Mouse (Mus musculus): Measurements from ENCODE around the gene Rhebl1. TPM values are rescaled to one million over a fixed set of nuclear protein-coding genes. Genes with fewer than 3 reads are reported as not detected.

Gene Rhebl1
- total RNA-seq, 2 experiments from 2014 or later: 8.5 TPM

- no peak for TF ChIP-seq CTCF (conservative IDR thresholded peaks at IDR 0.05)
- DNase-seq (ENCODE audit: low spot score in 2 of 2): no peak
- H3K27ac ChIP-seq: peak overlapping the region; percentile 91
- H3K4me3 ChIP-seq: peak overlapping the region; percentile 98
These were observed 62.7 kb downstream of the Rhebl1 start for GRCm38 (mm10) chr15:98831684-98832035.

- peak within 1 kb of the TSS; percentile 98 for H3K4me3 ChIP-seq
- TF ChIP-seq CTCF (conservative IDR thresholded peaks at IDR 0.05): peak; percentile 86
- peak; percentile 96 to 97 for DNase-seq (ENCODE audit: low spot score in 2 of 2)
These were observed 63.3 kb downstream of the Rhebl1 start, which contains the start of gene Prkag1 for GRCm38 (mm10) chr15:98830736-98831683. Gene Prkag1 (minus strand): TSS chr15:98831521.

More at GRCm38 (mm10) chr15:98830736-98831683, 63.3 kb downstream of the Rhebl1 start, which contains the start of gene Prkag1:
- H3K27ac ChIP-seq: peak within 1 kb of the TSS; percentile 91

Other genes with a start within 250 kb of the Rhebl1 start
- 10 to 100 TPM; 79.7 to 87.4 TPM for gene Ddx23, start 231.6 kb downstream of the Rhebl1 start, total RNA-seq (2021)
- gene Rnd1, start 217.1 kb downstream of the Rhebl1 start, total RNA-seq (2021): 1 to 10 TPM; 6.4 to 6.9 TPM
- 1 to 10 TPM; 6.7 to 9.5 TPM for gene Ccdc65, start 186.3 kb downstream of the Rhebl1 start, total RNA-seq (2021)
- gene Fkbp11, start 166.3 kb downstream of the Rhebl1 start, total RNA-seq (2021): 1 to 10 TPM in 1 of 2 experiments, under 1 TPM in 1; 0.66 to 1.3 TPM
- gene Arf3, start 131.3 kb downstream of the Rhebl1 start, total RNA-seq (2021): 100 to 1,000 TPM; 820 to 852 TPM
- under 1 TPM; 0.15 to 0.38 TPM for gene Wnt10b, start 116.4 kb downstream of the Rhebl1 start, total RNA-seq (2021)
- not detected for gene Wnt1, start 104.7 kb downstream of the Rhebl1 start, total RNA-seq (2021)
- 1,000 to 10,000 TPM; 1,636 to 1,683 TPM for gene Ddn, start 85.0 kb downstream of the Rhebl1 start, total RNA-seq (2021)
- gene Prkag1, start 63.0 kb downstream of the Rhebl1 start, total RNA-seq (2021): 10 to 100 TPM; 50.3 to 51.9 TPM
- gene Kmt2d, start 23.3 kb downstream of the Rhebl1 start, total RNA-seq (2021): 100 to 1,000 TPM in 1 of 2 experiments, 10 to 100 TPM in 1; 89.3 to 106 TPM
- gene Dhh, start 4.0 kb upstream of the Rhebl1 start, total RNA-seq (2021): under 1 TPM; 0.10 to 0.12 TPM
- 10 to 100 TPM; 17.0 to 20.6 TPM for gene Lmbr1l, start 23.7 kb upstream of the Rhebl1 start, total RNA-seq (2021)
- 100 to 1,000 TPM; 466 to 491 TPM for gene Tuba1b, start 40.0 kb upstream of the Rhebl1 start, total RNA-seq (2021)
- not detected for gene Gm49450, start 59.0 kb upstream of the Rhebl1 start, total RNA-seq (2021)
- 100 to 1,000 TPM; 768 to 781 TPM for gene Tuba1a, start 59.2 kb upstream of the Rhebl1 start, total RNA-seq (2021)
- gene Tuba1c, start 135.4 kb upstream of the Rhebl1 start, total RNA-seq (2021): 10 to 100 TPM; 49.6 to 51.1 TPM
- gene Prph, start 160.6 kb upstream of the Rhebl1 start, total RNA-seq (2021): under 1 TPM; 0.67 to 0.83 TPM
- under 1 TPM; 0.36 to 0.64 TPM for gene Troap, start 180.0 kb upstream of the Rhebl1 start, total RNA-seq (2021)
- not detected for gene C1ql4, start 193.3 kb upstream of the Rhebl1 start, total RNA-seq (2021)
- under 1 TPM in 1 of 2 experiments, not detected in 1; 0.31 TPM for gene Dnajc22, start 198.6 kb upstream of the Rhebl1 start, total RNA-seq (2021)
- gene Spats2, start 231.4 kb upstream of the Rhebl1 start, total RNA-seq (2021): 10 to 100 TPM; 29.2 to 30.9 TPM

Measured in layer of hippocampus, adult 2 months (tissue).